Mouse (Mus musculus): ENCODE measurements around the gene Unc79.

DNA sequence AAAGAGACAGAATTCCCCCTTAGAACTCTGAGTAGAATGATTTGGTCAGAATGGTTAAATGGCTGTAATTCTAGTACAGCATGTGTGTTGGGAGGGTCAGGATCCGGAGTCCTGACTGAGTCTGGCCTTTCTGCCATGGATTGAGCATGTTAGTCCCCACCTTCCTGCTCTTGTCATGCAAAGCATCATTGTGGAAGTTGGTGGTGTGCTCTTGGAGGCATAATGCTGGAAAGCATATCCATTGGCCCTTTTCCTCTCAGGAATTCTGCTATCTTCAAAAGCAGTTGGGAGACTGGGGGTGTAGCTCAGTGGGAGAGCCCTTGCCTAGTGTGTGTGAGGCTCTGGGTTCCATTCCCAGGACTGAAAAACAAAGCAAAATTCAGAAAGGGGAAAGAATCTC is 175.2 kb downstream of the Unc79 start:
- TF ChIP-seq POLR2A (IDR thresholded peaks at IDR 0.05; ENCODE audit: control insufficient read depth, low read depth, low read length): no peak
- no peak for TF ChIP-seq CTCF (IDR thresholded peaks at IDR 0.05; ENCODE audit: control insufficient read depth, insufficient read depth, insufficient replicate concordance, low read depth, low read length)
